Mouse (Mus musculus) liver, adult 2 months (tissue): ENCODE results near the gene Arhgap21.

Experiments
- CTCF ChIP-seq: fragments of 200-500 bp; IDR thresholded peaks from 2 replicates; pipeline ENCODE4 v1.5.1; 2011; ENCODE audit warnings: low read depth, low read length, control low read depth
- POLR2A ChIP-seq: fragments of 200-500 bp; IDR thresholded peaks from 2 replicates; pipeline ENCODE4 v1.6.1; 2011; ENCODE audit warnings: low read length, control low read depth; ENCODE audit not compliant: insufficient read depth; ENCODE audit errors: extremely low read depth

DNA sequence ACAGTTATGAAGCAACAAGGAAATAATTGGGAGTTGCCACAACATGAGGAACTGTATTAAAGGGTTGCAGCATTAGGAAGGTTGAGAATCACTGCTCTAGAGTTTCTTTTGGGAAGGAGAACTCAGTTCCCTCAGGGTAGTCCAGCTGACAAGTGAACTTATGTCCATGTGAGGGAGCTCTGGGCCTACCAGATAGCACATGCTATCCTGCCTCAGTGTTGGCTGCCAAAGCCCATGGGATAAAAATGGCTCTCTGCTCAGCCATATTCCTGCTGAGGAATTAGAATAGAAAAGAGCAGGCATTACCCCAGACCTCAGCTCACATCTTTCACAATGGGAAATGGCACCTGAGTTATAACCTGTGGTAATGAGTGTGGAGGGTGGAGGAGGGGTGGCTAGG is 142.4 kb downstream of the Arhgap21 start:
- no peak for TF ChIP-seq POLR2A
- no peak for TF ChIP-seq CTCF
